Mouse (Mus musculus) MN1 (cell line): ENCODE data around the gene Olfr1202.

Experiments used
- DNase-seq: peaks from one replicate; pipeline ENCODE4 v3.0.0-alpha.2; 2016; ENCODE audit warnings: low spot score

Olfr1202 gene

GRCm38 (mm10) chr2:88814196-88814595 lies at the start of gene Olfr1202:
Olfr1202 (plus strand) TSS chr2:88814496.
- no peak for DNase-seq

- no peak for DNase-seq
Observed at GRCm38 (mm10) chr2:88770388-88770787, 43.9 kb upstream of the Olfr1202 start, which contains the start of gene Olfr1200. Olfr1200 (minus strand) TSS chr2:88770488.

GRCm38 (mm10) chr2:88792736-88793135 lies 21.6 kb upstream of the Olfr1202 start, which contains the start of gene Olfr1201:
Olfr1201 (plus strand) TSS chr2:88793036.
- no peak for DNase-seq

GRCm38 (mm10) chr2:88829437-88829836 lies 15.1 kb downstream of the Olfr1202 start, which contains the start of gene Olfr1205:
Olfr1205 (plus strand) TSS chr2:88829737.
- DNase-seq = no peak

GRCm38 (mm10) chr2:88838477-88838876 lies 24.2 kb downstream of the Olfr1202 start:
- no peak for DNase-seq

- DNase-seq = no peak
Observed at GRCm38 (mm10) chr2:88848992-88849391, 34.7 kb downstream of the Olfr1202 start, which contains the start of gene Olfr1204. Olfr1204 (plus strand) TSS chr2:88849292.

- DNase-seq = no peak
Observed at GRCm38 (mm10) chr2:88862931-88863330, 48.6 kb downstream of the Olfr1202 start, which contains the start of gene Olfr1206. Olfr1206 (plus strand) TSS chr2:88863231.
